Mouse (Mus musculus) adrenal gland, adult 2 months (tissue): Measurements from ENCODE around the gene H2-DMb1. TPM values are rescaled to one million over a fixed set of nuclear protein-coding genes. Genes with fewer than 3 reads are reported as not detected.

Source experiments
- DNase-seq: peaks from one replicate; pipeline ENCODE4 v3.0.0; 2021
- long read RNA-seq: library from polyadenylated mRNA; stranded (forward); transcript quantifications from one replicate; pipeline ENCODE4 v2.0.0, GENCODE M21; 2021
- polyA plus RNA-seq: library from polyadenylated mRNA; depleted of rRNA; stranded (reverse); fragments of >200 nt; gene quantifications from 2 replicates; pipeline ENCODE4 v1.2.3, GENCODE M21; 2012; rRNA removed
- total RNA-seq, 2 experiments: library from RNA; stranded (reverse); gene quantifications; 2 replicates each; pipeline ENCODE4 v1.2.3; 2021

H2-DMb1 gene
- total RNA-seq: 10 to 100 TPM in 1 of 2 experiments, 1 to 10 TPM in 1; 6.4 to 12.3 TPM
- polyA plus RNA-seq: 32.6 and 33.3 TPM in 2 replicates
- long read RNA-seq, transcript H2-DMb1-201 (6 exons, 1,404 nt): major isoform, 14 of 16 reads
- long read RNA-seq, partial matches to known transcripts: 0 of 16 reads
- long read RNA-seq, other reads (novel, unspliced or antisense): 2 of 16 reads

DNA sequence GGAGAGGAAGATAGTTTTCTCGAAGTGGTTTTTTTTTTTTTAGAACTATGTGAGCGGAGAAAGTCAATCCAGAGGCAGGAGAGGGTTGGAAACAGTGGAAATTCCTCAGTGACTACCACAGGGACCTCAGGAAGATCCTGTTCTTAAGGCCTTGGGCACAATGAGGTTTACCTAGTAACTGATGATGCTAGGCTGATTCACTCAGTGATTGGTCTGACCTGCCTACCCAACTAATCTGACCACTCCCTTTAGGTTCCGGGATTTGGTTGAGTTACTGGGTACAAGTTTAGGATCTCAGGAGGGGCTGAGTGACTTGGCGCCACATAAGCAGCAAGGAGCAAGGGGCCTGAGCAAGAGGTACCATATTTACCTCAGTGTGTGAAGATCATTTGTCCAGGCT is at the start of gene H2-DMb1:
H2-DMb1 (plus strand) TSS at position 150 of the 400 bp plus-strand sequence.
- DNase-seq: peak; percentile 52

DNA sequence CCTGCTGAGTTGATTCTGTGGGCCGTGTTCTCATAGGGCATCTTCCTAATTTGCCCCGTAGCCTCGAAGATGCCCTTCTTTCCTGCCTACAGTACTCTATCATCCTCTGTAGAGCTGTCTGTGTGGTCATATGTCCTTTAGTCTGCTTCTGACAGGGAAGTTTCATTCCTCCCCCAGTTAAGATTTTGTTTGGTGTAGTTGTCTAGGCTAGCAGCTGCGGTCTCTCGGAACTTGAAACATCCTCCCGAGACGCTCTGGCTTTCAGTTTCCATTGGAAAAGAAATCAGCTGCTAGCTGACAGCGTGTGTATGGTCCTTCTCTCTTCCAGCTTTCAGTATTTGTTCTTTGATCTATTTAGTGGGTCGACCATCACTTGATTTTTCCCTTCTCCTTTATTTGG is 48.1 kb upstream of the H2-DMb1 start:
- DNase-seq: no peak

DNA sequence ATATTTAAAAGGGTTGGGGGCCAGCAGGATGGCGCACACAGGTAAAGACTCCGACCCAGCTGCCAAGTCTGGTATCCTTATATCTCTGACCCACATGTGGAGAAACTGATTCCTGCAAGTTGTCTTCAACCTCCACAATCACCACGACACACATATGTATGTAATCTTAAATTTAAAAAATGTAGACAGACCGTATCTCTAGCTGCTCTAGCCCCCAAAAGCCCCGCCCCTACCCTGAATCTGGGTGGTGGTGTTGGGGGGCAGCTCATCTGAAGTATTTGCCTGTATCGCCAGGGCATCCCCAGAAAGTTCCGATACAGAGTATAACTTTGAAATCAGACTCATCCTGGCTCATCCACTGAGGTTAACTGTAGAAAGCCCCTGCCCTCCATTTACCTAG is 46.3 kb upstream of the H2-DMb1 start:
- DNase-seq: no peak

DNA sequence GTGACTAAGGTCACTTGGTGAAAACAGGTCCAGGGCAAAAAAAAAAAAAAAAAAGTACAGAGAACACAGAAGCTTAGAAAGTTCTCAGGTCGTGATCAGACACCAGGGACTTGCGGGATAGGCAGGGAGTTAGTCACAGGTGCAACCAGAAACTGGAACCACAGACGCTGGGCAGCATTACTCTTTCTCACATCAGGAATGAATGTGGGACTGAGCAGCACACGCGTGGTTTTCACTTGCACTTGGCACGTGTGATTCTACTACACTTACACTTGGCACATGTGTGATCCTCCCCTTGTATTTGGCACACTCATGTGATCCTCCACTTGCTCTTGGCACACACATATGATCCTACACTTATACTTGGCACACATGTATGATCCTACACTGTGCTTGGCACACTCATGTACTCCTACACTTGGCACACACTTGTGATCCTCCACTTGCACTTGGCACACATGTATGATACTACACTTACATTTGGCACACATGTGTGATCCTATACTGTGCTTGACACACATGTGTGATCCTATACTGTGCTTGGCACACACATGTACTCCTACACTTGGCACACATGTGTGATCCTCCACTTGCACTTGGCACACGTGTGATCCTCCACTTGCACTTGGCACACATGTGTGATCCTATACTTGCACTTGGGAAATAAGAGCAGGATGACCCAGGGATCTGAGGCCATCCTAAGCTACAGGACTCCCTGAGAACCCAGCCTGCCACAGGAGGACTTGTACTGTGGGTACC is 45.6 kb upstream of the H2-DMb1 start:
- no peak for DNase-seq

DNA sequence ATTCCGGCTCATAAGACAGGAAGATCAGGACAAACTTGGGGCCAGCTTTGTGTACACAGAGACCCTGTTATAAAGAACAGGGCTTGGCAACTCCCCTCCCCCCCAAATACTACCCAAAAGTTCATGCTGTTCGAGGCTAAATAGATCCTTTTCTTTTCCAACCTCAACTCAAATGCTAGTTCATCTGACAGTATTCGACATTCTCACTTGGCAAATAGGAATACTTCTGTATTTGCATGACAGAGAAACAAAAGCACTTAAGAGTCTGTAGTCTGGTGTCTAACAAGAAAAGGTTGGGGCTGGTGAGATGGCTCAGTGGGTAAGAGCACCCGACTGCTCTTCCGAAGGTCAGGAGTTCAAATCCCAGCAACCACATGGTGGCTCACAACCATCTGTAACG is 44.4 kb upstream of the H2-DMb1 start:
- no peak for DNase-seq

DNA sequence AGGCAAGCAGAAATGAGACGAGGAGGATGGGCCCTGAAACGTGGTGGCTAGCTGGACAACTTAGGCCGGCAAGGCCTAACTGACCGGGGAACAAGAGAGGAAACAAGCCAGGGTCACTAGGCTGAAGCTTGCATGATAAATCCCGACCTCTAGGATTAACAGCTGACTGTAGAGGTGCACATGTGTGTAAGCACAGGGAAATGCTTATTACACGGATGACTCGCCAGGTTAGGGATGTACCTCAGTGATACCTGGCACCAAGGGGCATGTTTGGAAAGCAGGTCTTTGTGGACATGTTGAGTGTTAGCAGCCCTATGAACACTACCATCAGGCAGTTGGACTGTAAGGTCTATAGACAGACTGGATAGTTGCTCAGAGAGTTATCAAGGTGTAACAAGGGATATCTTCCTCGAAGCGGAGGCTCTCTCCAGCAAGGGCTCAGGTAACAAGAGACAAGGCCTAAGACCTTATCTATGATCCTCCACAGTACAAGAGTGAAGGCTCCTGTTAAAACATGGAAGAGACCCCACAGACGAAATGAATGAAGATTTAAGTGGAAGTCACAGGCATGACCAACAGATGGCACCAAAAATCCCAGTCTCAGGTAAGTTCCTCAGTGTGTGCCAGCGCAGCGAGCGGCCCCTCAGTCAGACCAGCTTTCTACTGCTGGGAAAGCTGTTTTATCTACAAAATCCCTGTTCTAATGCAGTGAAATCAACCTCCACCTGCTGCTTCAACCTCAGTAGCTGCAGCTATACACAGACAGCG is 43.6 kb upstream of the H2-DMb1 start:
- DNase-seq: no peak

DNA sequence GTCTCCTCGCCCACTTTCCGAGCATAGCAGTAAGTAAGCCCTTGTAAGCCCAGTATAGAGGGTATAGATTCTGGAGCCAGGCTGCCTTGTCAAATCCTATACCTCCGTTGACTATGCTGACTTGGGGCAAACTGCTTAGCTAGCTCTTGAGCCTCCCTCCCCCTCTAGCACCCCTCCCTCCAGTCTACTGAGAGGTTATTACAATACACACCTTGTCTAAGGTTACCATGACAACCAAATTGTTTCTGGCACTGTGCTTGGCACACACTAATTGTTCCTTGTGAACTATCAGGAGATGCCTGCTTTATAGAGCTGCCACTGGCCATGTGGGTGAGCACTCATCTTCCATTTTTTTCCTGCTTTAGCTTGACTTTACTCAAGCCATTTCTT is 43.1 kb upstream of the H2-DMb1 start:
- no peak for DNase-seq

DNA sequence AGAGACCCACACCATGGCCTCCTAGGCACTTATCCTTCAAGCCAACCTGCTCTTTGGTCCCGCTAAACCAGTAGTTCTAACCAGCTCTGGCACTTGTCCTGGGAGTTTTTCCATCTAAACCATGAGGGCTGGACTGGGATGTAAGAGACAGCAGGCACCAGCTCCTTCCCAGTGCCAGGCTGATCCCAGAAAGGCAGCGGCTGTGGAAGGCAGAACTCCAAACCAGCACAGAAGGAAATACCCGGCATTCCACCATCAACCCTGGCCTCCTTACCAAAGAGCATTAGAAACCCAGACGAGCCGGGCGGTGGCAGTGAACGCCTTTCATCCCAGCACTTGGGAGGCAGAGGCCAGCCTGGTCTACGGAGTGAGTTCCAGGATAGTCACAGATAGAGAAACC is 42.6 kb upstream of the H2-DMb1 start:
- no peak for DNase-seq

DNA sequence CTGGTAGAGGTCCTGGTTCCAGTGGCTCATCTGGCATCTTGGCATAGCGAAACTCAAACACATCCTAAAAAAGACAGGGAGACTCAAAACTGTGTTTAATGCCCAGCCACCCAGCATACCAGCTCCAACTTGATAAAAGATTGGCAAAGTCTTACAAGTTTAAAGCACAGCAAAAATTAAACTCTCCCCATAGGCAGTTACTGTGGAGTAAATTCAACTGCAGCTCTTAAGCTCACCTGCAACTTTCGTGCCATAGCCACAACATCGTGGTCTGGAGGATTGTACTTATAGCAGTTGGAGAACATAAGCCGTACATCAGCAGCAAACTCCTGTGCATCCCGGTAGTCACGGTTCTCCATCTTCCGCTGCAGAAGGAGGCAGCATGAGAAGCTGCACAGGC is 38.8 kb upstream of the H2-DMb1 start:
- no peak for DNase-seq

DNA sequence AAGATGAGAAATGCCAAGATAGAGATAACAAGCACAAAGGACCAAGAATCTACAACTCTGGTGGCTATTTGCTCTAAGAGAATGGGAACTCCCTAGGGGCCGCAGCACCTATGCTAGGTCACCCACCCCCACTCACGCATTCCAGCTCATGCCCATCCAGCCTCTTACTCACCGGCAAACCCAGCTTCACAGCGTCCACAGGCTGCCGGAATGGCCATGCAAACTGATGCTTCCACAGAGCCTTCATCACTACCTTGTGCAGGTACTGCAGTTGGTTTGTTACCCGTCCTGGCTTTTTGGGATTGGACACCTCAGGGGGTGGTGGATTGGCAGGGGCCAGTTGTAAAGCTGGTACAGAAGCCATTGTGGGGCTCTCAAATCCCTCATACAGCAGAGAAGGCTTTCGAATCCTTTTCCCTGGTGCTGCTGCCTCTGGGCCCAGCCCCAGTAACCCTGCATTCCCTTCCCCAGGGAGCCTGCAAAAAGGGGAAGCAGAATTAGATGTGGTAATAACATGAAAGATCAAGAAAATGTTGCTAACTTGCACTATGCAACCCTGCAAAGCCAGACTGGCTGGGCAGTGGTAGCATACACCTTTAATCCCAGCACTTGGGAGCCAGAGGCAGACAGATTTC is 36.0 kb upstream of the H2-DMb1 start:
- peak; percentile 47 for DNase-seq

DNA sequence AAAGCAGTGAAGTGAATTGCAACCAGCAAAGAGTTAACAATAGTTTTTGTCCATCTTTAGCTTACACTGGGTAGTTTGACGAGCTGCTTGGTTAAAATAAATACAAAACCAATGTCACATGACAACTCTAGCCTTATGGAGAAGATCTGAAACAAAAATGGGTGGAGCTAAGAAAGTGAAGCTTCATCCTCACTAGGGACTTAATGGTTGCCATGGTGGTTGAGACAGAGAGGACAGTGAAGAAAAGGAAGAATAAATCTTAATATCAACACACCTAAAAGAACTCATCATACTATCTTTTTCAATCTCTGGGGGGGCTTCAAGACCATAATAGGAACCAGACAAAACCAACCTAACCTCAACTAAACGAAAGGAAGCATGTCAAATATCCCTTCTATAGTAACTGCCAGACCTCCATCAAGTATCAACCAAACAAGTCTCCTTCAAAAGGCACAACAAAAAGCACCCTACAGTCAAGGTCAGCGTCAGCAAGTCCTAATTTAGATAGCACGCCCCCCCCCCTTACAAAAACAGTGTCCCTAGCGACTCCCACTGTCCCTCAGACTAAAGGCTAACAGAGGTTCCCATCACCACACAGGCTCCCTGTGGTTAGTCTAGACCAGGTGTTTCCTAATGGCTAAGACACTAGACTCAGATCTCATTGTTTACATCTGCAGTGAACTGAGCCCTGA is 35.3 kb upstream of the H2-DMb1 start:
- DNase-seq: no peak

DNA sequence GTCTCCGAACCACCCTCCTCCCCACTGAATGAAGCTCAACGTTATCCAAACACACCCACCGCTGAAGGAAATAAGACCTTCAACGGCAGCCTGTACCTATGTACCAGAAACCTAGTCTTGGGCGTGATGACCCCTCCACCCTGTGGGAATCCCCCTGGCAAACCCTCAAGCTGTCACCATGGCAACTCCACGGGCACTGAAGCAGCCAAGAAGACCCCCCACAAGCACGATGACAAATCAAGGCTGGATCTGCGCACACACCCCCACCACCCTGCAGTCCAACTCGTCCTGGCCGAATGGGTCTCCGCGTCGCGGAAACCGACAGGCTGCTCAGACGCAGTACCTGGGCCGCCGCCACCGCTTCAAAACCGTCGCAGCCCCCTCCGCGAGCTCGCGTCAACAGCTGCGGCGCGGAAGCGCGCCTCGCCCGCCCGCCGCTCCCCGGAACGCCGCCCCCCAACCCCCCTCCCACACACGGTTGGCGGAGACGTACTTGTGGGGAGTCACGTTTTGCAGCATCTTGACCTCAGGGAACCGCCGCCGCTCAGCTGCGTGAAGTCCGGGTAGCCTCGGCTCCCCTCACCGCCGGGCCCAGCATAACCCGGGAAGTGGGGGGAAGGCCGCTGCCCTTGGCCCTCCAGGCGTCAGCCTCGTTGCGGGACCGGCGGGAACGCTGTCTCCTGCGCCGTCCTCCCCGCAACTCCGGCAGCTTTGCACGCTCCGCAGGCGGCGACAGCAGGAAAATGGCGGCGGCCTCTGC is 34.6 kb upstream of the H2-DMb1 start:
- no peak for DNase-seq

DNA sequence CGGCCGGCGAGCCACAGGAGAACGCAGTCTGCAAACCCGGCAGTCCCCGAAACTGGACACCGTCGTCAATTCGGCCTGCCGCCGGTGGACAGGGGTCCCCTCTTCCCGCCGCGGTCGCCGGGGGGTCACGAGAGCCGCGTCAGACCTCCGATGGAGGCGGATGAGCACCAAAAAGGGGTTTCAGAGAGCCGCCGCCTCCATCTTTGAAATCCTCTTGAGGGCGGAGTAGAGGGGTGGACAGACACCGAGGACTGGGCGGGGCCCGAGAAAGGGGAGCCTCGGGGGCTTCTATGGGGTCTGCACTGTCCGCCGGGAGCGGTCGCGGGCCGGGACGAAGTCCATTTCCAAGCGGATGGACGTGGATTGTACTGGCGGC is 34.0 kb upstream of the H2-DMb1 start:
- no peak for DNase-seq

DNA sequence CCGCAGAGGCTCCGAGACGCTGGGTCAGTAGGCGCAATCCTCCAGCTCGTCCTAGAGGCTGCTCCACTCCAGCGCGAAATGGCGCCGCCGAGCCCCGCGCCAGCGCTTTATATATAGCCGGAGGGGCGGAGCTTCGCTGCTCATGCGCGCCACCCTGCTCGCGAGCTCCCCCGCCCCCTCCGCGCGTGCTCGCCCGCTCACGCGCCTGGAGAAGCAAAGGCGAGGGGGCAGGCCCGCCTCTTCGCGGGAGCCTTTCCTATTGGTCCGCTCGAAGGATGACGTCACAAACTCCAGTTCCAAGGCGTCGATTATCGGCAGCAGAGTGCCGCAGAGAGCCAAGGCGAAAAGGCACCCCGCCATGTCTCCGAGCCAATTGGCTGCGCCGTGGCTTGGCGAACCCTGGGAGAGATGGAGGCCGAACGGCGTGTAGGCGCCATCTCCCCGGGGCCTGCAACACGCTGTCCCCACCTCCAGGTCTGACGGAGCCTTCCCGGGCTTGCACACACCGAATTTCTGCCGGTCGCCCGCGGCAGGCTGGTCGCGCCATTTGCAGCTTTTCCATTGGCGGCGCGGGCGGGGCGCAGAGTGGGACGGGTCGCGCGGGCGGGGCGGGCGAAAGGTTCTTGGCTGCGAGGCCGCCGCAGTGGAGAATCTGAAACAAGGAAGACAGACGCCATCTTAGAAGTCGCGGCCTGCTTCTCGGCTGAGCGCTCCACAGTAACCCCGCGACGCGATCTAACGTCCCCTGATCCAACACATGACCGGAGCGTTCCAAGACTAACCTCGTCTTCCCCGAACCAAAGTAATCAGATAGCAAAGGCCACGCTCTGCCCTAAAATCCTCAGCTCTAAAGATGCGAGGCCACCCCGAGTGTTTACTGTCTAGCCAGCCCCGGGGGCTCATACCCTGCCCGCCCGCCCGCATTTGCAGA is 33.4 kb upstream of the H2-DMb1 start, which contains the start of gene H2-DMa:
H2-DMa (plus strand) TSS at position 293 of the 931 bp plus-strand sequence.
- DNase-seq: peak; percentile 99

DNA sequence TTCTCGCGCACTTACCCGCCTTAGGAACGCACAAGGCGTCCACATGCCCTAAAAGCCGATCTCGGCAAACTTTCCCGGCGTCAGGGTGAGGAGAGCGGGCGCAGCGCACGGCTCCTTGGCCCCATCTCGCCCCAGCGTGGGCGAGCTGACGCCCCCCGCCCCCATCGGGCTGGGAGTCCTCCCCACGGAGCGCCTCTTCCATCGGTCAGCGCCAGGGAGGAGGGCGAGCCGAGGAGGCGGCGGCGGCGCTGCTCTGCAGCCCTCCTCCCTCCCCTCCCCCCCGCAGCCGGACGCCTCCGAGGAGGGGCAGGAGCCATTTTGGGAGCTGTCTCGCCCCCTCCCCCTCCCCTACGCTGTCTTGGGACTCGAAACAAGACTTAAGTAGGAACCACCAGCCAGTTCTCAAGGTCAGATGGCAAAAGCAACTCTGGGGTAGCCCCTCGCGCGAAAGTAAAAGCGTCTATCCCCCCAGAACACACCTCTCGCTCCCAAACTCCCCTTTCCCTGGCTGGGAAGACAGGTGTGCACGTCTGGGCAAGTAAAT is 32.6 kb upstream of the H2-DMb1 start:
- DNase-seq: peak; percentile 93

DNA sequence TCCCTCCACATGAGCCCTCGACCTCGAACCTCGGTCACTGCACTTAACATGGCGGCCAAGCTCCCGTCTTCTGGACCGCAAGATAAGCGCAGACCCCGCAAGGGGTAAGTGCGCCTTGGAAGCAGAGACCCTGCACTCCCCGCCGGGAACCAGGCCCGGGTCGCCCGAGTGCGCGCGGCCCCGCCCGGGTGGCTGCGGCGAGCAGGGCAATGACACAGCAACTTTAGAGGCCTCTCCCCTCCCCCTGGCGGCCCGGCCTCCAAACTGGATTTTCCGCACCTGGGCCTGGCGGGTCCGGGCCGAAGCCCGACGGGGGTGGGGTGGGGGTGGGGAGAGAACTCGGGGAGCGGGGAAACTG is 32.1 kb upstream of the H2-DMb1 start:
- DNase-seq: no peak

DNA sequence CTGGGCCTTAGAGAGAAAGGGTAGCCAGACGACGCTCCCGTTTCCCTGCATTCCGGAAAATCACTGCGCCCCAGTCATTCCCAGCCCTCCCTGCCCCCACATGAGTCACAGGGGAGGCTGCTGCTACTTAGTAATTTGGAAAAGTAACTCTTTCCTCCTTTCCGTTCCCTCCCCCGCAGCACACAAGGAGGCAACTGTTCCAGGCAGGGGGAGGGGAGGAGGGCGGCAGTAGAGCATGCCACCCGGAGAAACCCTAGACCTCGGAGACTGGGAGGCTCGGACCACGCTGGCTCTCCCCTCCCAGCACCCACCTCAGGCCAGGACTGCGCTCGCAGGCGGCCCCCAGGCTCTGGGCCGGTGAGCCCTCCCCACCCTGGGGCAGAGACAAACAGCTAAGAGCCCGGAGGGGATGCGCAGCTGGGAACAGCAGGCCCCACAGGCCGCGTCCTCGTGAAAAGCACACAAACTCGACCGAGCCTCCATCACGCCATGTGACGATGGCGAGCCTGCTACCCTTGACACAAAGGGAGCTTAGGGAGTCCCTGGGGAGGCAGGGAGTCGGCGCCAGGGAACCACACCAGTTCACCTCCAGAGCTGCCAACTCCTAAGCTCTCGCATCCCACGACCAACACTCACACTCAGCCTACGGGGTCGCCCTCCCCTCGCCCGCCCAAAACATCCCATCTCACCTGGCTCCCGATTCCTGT is 31.5 kb upstream of the H2-DMb1 start:
- peak; percentile 95 for DNase-seq

DNA sequence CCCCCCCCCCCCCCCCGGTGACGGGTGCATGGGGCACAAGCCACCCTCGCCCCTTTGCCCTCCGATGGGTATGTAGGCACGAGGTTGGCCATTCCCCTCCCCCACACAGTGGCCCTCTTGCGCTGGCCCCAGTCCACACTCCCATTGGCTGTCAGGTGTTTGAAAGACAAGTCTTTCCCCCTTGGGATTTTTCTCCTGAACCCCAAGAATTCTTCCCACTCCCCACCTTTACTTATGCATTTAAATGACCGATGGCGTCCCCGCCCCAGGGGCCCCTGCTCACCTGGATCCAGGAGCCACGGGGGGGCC is 31.0 kb upstream of the H2-DMb1 start:
- DNase-seq: no peak

DNA sequence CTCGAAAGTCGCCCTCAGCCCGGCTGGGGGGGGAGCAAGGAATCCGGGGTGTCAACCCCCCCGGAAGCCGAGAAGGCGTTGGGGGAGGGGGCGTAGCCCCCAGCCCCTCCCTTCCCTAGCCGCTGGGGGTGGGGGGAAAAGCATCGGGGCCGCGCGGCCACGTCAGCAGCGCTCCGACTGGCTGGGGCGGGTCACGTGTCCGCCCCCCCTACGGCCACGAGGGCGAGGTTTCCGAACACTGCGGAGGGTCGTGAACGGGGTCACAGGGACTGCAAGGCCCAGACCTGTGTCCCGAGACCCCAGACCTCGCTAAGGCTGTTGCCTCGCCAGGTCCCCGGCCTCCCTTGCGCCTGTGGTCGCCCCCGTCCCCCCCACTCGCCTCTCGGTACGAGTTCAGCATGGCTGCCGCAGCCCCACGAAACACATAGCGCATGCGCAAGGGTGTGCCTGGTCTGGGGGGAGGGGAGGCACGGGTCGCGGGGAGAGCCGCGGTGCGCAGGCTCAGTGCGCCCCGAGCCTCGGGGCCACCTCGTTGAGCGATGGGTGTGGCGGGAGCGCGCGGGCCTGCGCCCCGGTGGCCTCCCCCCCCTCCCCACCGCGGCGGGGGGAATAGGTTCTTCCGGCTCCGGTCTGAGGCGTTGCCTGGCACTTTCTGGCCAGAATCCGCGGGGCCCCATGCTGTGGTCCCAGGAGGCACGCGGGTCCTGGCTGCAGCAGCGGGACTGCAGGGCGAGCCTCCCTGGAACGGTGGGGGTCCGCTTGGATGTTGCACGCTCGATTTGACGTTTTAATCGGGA is 30.5 kb upstream of the H2-DMb1 start, which contains the start of gene Brd2:
Brd2 (minus strand) TSS at position 447 of the 797 bp plus-strand sequence.
- peak; percentile 99 for DNase-seq
